Mouse (Mus musculus) regulatory T cell (primary cell): ENCODE measurements around the gene Cep97.

Source experiments
- in situ Hi-C: fragments of 300-600 bp; cut with MboI, MseI; formaldehyde crosslinking; loops from one replicate; pipeline ENCODE4 v1.15.1; 2025; ENCODE audit warnings: high pct_unique_total_duplicates

Cep97 gene

GRCm38 (mm10) chr16:55891346-55891745, 43.3 kb downstream of the Cep97 start:
- in situ Hi-C loops, result loop anchor here (5.0 kb wide), 1 partner anchor 86 kb away; no protein-coding TSS in a partner anchor

DNA sequence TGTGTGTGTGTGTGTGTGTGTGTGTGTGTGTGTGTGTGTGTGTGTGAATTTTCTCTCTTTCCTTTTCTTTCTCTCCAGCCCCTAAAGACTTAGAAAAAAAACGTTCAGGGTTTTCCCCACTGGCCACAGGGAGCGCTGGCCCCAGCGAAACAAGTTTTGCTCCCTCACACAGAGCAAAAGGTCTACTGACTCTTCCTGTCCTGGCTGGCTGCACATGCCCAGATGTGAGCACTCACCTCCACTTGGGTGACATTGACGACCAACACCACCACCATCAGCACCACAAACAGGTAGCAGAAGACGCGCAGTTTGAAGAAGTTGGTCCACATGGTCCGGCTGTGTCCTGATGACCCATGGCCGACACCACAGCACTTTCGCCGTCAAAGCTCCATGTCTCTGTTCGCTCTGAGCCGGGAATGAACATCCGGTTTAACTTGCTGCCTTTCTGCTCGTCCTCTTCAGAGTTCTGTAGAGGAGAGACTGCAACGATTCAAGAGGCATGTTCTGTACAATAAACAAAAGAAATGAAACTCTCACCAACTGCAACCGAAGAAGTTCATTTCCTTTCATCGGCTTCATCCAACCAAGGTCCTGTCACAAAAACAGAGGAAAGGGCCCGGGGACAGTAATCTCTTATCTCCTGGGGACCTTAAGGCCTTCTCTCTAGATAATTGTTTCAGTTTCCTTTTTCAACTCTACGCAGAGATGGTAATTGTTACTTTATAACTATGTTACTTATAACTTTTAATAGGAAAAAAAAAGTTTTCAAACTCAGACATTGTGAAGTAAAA, 44.1 kb downstream of the Cep97 start:
- in situ Hi-C loops, result loop anchor here (5.0 kb wide), 1 partner anchor 87 kb away; no protein-coding TSS in a partner anchor

- in situ Hi-C loops, result no loop called here
These were observed 45.2 kb downstream of the Cep97 start for GRCm38 (mm10) chr16:55889451-55889850.

GRCm38 (mm10) chr16:55888584-55888960, 46.1 kb downstream of the Cep97 start:
- in situ Hi-C loops, result no loop called here

DNA sequence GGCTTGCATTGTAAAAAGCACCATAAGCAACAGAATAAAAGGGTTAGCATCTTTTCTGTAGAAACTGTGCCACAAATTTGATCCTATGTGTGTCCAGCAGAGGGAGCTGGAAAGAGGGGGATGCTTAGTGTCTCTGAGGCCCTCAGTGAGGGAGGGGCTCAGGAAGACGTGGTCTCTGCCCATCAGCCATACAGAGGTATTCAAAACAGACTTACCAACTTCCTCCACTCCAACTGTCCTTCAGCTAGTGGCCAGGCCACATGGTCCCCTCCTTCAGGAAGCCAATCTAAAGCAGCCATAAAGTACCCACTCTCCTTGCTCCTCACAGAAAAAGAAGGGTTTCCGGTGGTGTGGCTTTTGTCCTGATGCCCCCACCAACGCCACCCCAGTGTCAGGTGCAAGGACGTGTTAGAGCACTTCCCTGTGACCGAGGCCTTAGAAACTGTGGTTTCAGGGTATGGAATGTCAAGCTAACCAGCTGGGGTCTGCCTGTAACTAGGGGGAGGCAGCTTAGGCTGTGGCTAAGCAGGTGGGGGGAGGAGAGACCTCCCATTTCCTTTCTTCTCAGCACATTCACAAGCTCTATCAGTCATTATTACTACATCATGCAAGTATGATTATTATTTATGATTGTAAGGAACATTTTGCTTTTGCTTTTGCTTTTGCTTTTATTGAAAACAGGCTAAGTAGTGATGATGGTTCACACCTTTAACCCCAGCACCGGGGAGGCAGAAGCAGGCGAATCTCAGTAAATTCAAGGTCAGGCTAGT, 46.7 kb downstream of the Cep97 start:
- in situ Hi-C loops, result no loop called here

GRCm38 (mm10) chr16:55884246-55884645, 50.4 kb downstream of the Cep97 start:
- in situ Hi-C loops, result no loop called here

- in situ Hi-C loops, result no loop called here
These were observed 58.6 kb downstream of the Cep97 start for GRCm38 (mm10) chr16:55876025-55876424.

- in situ Hi-C loops, result loop anchor here (5.0 to 25.0 kb wide), 2 partner anchors 382 to 877 kb away; no protein-coding TSS in a partner anchor
These were observed 70.8 kb downstream of the Cep97 start for GRCm38 (mm10) chr16:55863832-55864231.

- in situ Hi-C loops, result loop anchor here (5.0 to 25.0 kb wide), 2 partner anchors 381 to 876 kb away; no protein-coding TSS in a partner anchor
These were observed 71.4 kb downstream of the Cep97 start for GRCm38 (mm10) chr16:55863149-55863815.

- in situ Hi-C loops, result loop anchor here (5.0 to 25.0 kb wide), 2 partner anchors 379 to 874 kb away; no protein-coding TSS in a partner anchor
These were observed 73.6 kb downstream of the Cep97 start for GRCm38 (mm10) chr16:55861104-55861503.

DNA sequence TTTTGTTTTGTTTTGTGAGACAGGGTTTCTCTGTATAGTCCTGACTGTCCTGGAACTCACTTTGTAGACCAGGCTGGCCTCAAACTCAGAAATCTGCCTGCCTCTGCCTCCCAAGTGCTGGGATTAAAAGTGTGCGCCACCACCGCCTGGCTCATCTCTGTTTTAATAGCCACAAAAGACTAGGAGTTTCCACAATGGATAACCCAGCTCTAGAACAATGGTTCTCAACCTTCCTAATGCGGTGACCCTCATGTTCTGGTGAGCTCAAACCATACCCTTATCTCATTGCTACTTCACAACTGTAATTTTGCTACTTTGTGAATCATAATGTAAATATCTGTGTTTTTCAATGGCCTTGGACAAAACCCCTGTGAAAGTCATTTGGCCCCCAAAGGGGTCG, 75.2 kb downstream of the Cep97 start:
- in situ Hi-C loops, result loop anchor here (25.0 kb wide), 1 partner anchor 872 kb away; no protein-coding TSS in a partner anchor

GRCm38 (mm10) chr16:55858465-55858864, 76.2 kb downstream of the Cep97 start:
- in situ Hi-C loops, result loop anchor here (25.0 kb wide), 1 partner anchor 871 kb away; no protein-coding TSS in a partner anchor

GRCm38 (mm10) chr16:55852943-55853727, 81.5 kb downstream of the Cep97 start:
- in situ Hi-C loops, result loop anchor here (5.0 to 25.0 kb wide), 2 partner anchors 46 to 866 kb away; no protein-coding TSS in a partner anchor

GRCm38 (mm10) chr16:55852515-55852914, 82.1 kb downstream of the Cep97 start:
- in situ Hi-C loops, result loop anchor here (5.0 to 25.0 kb wide), 2 partner anchors 45 to 865 kb away; no protein-coding TSS in a partner anchor

- in situ Hi-C loops, result loop anchor here (5.0 to 25.0 kb wide), 2 partner anchors 43 to 863 kb away; no protein-coding TSS in a partner anchor
These were observed 84.2 kb downstream of the Cep97 start for GRCm38 (mm10) chr16:55850485-55850884.
